Mouse (Mus musculus): ENCODE data around the gene Gltpd2. TPM values are rescaled to one million over a fixed set of nuclear protein-coding genes. Genes with fewer than 3 reads are reported as not detected.
A peak's percentile ranks its signal among the peaks of the same experiment; 100 is the strongest.

Gltpd2 gene
- total and polyA plus RNA-seq, 3 experiments, result 0.06 TPM; not detected in 2

- no peaks in the 10 kb centered on the region for H3K9me3 ChIP-seq (replicated peaks; ENCODE audit: insufficient read depth, low read length)
- H3K4me1 ChIP-seq (ENCODE audit: control insufficient read depth in 1 of 2, insufficient read depth in 2 of 2, low read length in 2 of 2), result peaks cover 0 to 3% of the 10 kb centered on the region in 2 experiments; a peak in 2 of 4 replicates
- DNase-seq (ENCODE audit: low read depth, low spot score), result no peak
- no peak overlapping the region for H3K27ac ChIP-seq (ENCODE audit: control insufficient read depth, low read depth, low read length)
- H3K27me3 ChIP-seq (ENCODE audit: control insufficient read depth in 1 of 2, insufficient read depth in 2 of 2, low read length in 2 of 2), result peaks cover 11 to 14% of the 10 kb centered on the region in 2 experiments
- no peaks in the 10 kb centered on the region; the same call in 1 of the 2 replicates for H3K79me2 ChIP-seq (ENCODE audit: control insufficient read depth, insufficient read depth, low read length, poor library complexity)
- H3K36me3 ChIP-seq (ENCODE audit: control insufficient read depth in 1 of 2, insufficient read depth in 2 of 2, low read length in 2 of 2), result no peaks in the 10 kb centered on the region
- H3K4me3 ChIP-seq (ENCODE audit: control insufficient read depth in 1 of 2, insufficient read depth in 1 of 2, low read depth in 2 of 2, low read length in 2 of 2), result no peak overlapping the region
- TF ChIP-seq NELFE (IDR thresholded peaks at IDR 0.05; ENCODE audit: low read depth, low read length) (no peak), GATA1 (IDR thresholded peaks at IDR 0.05; ENCODE audit: low read depth, low read length) (0 out of 2 replicates have a peak, but pooled peaks have one; percentile 4)
- no peak overlapping the region for H3K9ac ChIP-seq (ENCODE audit: control insufficient read depth, low read depth, low read length, poor library complexity, severe bottlenecking)
These were observed 21.9 kb downstream of the Gltpd2 start for GRCm38 (mm10) chr11:70540928-70541327.

- DNase-seq (ENCODE audit: low read depth, low spot score), result no peak
- Histone ChIP-seq H3K36me3 (ENCODE audit: control insufficient read depth in 1 of 2, insufficient read depth in 2 of 2, low read length in 2 of 2) (no peaks in the 10 kb centered on the region), H3K4me1 (ENCODE audit: control insufficient read depth in 1 of 2, insufficient read depth in 2 of 2, low read length in 2 of 2) (peaks cover 0 to 3% of the 10 kb centered on the region in 2 experiments; a peak in 2 of 4 replicates), H3K4me3 (ENCODE audit: control insufficient read depth in 1 of 2, insufficient read depth in 1 of 2, low read depth in 2 of 2, low read length in 2 of 2) (no peak overlapping the region), H3K9me3 (replicated peaks; ENCODE audit: insufficient read depth, low read length) (no peaks in the 10 kb centered on the region), H3K27me3 (ENCODE audit: control insufficient read depth in 1 of 2, insufficient read depth in 2 of 2, low read length in 2 of 2) (peaks cover 13 to 14% of the 10 kb centered on the region in 2 experiments), H3K79me2 (ENCODE audit: control insufficient read depth, insufficient read depth, low read length, poor library complexity) (no peaks in the 10 kb centered on the region; the same call in 1 of the 2 replicates), H3K27ac (ENCODE audit: control insufficient read depth, low read depth, low read length) (no peak overlapping the region), H3K9ac (ENCODE audit: control insufficient read depth, low read depth, low read length, poor library complexity, severe bottlenecking) (no peak overlapping the region)
- TF ChIP-seq POLR2AphosphoS5 (IDR thresholded peaks at IDR 0.05; ENCODE audit: borderline replicate concordance, low read depth, low read length) (no peak), MAX (IDR thresholded peaks at IDR 0.05; ENCODE audit: low read length) (no peak), MXI1 (IDR thresholded peaks at IDR 0.05; ENCODE audit: low read depth, low read length) (no peak), RAD21 (IDR thresholded peaks at IDR 0.05; ENCODE audit: low read depth, low read length) (no peak), ZKSCAN1 (IDR thresholded peaks at IDR 0.05; ENCODE audit: low read depth, low read length) (no peak), CHD1 (IDR thresholded peaks at IDR 0.05; ENCODE audit: low read depth, low read length) (no peak), USF2 (IDR thresholded peaks at IDR 0.05; ENCODE audit: borderline replicate concordance in 1 of 2, insufficient read depth in 1 of 2, low read depth in 1 of 2, low read length in 2 of 2) (no peak), ZMIZ1 (IDR thresholded peaks at IDR 0.05; ENCODE audit: low read depth, low read length) (no peak), RCOR1 (IDR thresholded peaks at IDR 0.05; ENCODE audit: low read depth, low read length) (no peak), MEF2A (IDR thresholded peaks at IDR 0.05; ENCODE audit: extremely low read depth, insufficient replicate concordance, low read depth, low read length, poor library complexity, severe bottlenecking) (no peak)
These were observed 22.4 kb downstream of the Gltpd2 start for GRCm38 (mm10) chr11:70541415-70541814.

GRCm38 (mm10) chr11:70544496-70544895 lies 25.5 kb downstream of the Gltpd2 start:
- H3K9ac ChIP-seq (ENCODE audit: control insufficient read depth, low read depth, low read length, poor library complexity, severe bottlenecking), result no peak overlapping the region
- no peak for DNase-seq (ENCODE audit: low read depth, low spot score)
- no peak overlapping the region for H3K27ac ChIP-seq (ENCODE audit: control insufficient read depth, low read depth, low read length)
- H3K79me2 ChIP-seq (ENCODE audit: control insufficient read depth, insufficient read depth, low read length, poor library complexity), result no peaks in the 10 kb centered on the region; the same call in 1 of the 2 replicates
- H3K4me1 ChIP-seq (ENCODE audit: control insufficient read depth in 1 of 2, insufficient read depth in 2 of 2, low read length in 2 of 2), result peaks cover 0 to 3% of the 10 kb centered on the region in 2 experiments; a peak in 2 of 4 replicates
- H3K27me3 ChIP-seq (ENCODE audit: control insufficient read depth in 1 of 2, insufficient read depth in 2 of 2, low read length in 2 of 2), result peaks cover 16 to 17% of the 10 kb centered on the region in 2 experiments
- no peak overlapping the region for H3K4me3 ChIP-seq (ENCODE audit: control insufficient read depth in 1 of 2, insufficient read depth in 1 of 2, low read depth in 2 of 2, low read length in 2 of 2)
- H3K36me3 ChIP-seq (ENCODE audit: control insufficient read depth in 1 of 2, insufficient read depth in 2 of 2, low read length in 2 of 2), result no peaks in the 10 kb centered on the region
- no peaks in the 10 kb centered on the region for H3K9me3 ChIP-seq (replicated peaks; ENCODE audit: insufficient read depth, low read length)
- TF ChIP-seq TBP (IDR thresholded peaks at IDR 0.05; ENCODE audit: low read depth, low read length) (no peak), MAFK (IDR thresholded peaks at IDR 0.05; ENCODE audit: borderline replicate concordance, low read depth, low read length) (no peak), SMC3 (IDR thresholded peaks at IDR 0.05; ENCODE audit: low read depth, low read length) (no peak), MEF2A (IDR thresholded peaks at IDR 0.05; ENCODE audit: extremely low read depth, insufficient replicate concordance, low read depth, low read length, poor library complexity, severe bottlenecking) (no peak), UBTF (IDR thresholded peaks at IDR 0.05; ENCODE audit: borderline replicate concordance, insufficient read depth, low read depth, low read length) (no peak), POLR2A (IDR thresholded peaks at IDR 0.05; ENCODE audit: control insufficient read depth in 1 of 2, insufficient read depth in 1 of 2, low read depth in 1 of 2, low read length in 2 of 2, poor library complexity in 1 of 2) (no peak), GABPA (IDR thresholded peaks at IDR 0.05; ENCODE audit: low read depth, low read length) (no peak), BHLHE40 (IDR thresholded peaks at IDR 0.05; ENCODE audit: borderline replicate concordance, low read depth, low read length) (no peak), POLR2AphosphoS5 (IDR thresholded peaks at IDR 0.05; ENCODE audit: borderline replicate concordance, low read depth, low read length) (no peak), POLR2AphosphoS2 (IDR thresholded peaks at IDR 0.05; ENCODE audit: low read length) (no peak), ZC3H11A (IDR thresholded peaks at IDR 0.05; ENCODE audit: low read depth, low read length) (no peak), NELFE (IDR thresholded peaks at IDR 0.05; ENCODE audit: low read depth, low read length) (no peak), MXI1 (IDR thresholded peaks at IDR 0.05; ENCODE audit: low read depth, low read length) (no peak), RCOR1 (IDR thresholded peaks at IDR 0.05; ENCODE audit: low read depth, low read length) (no peak), NRF1 (IDR thresholded peaks at IDR 0.05; ENCODE audit: insufficient read depth, low read depth, low read length, poor library complexity, severe bottlenecking) (no peak), CHD2 (IDR thresholded peaks at IDR 0.05; ENCODE audit: low read length) (no peak), JUND (IDR thresholded peaks at IDR 0.05; ENCODE audit: low read depth, low read length) (no peak), ELF1 (IDR thresholded peaks at IDR 0.05; ENCODE audit: low read depth, low read length) (no peak)

Data from MEL (cell line).